Mouse (Mus musculus) left cerebral cortex, postnatal 14 days (tissue): ENCODE results near the gene Dvl3. TPM values are rescaled to one million over a fixed set of nuclear protein-coding genes. Genes with fewer than 3 reads are reported as not detected.

Experiments used
- DNase-seq, 2 experiments: peaks; one replicate each; pipeline ENCODE4 v3.0.0; 2021 to 2022; ENCODE audit warnings: low spot score in 2 of 2, mixed read lengths in 1 of 2
- intact Hi-C: fragments of 180-260 bp; cut with DNase I; formaldehyde crosslinking; loops from one replicate; pipeline ENCODE4 v1.15.1; 2025
- total RNA-seq, 2 experiments: library from RNA; stranded (reverse); gene quantifications; 2 replicates each; pipeline ENCODE4 v1.2.3; 2021

The Dvl3 gene
- total RNA-seq, 2 experiments from 2014 or later: 82.2 to 86.1 TPM

DNA sequence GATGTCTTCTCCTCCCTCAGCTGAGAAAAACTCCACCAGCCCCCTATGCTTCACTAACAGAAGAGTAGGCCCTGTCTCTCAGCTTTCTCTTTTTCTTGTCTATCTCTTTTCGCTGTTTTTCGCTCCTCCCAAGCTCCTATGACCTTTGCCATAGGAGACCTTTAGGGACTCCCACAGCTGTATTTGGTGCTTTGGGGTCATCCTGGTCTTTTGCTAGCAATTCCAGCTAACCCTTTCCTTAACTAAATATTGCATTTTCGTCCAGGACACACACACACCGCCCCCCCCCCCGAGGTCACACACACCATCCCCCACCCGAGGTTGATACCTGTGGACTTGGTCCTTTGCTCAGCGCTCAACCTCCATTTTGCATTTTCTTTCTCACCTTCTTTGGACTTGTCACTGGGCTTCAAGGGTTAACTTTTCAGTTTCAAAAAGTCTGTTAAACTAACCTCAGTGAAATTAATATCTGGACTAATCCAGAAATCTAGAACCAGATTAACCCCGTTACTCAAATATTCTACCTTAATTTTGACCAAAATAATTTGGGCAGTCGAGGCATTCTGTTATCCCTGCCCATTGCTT lies 19.4 kb downstream of the Dvl3 start:
- no peak for DNase-seq
- intact Hi-C loops: no loop called here

DNA sequence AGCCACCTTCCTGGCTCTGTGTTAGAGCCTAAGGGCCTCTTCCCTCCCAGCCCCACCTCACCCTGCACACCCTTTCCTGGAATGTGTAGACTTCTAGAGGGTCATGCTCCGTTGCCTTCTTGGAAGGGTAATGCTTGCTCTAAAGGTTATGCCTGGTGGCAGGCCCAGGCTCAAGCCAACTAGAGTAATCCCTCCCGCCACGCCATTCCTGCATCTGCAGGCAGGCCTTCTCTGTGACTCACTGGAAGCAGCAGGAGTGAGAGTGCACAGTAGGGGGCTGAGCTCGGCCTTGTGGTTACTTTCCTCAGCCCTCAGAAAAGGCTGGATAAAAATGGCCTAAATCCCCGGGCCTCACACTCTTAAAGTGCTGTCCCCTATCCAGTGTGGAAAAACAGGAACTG lies 20.3 kb downstream of the Dvl3 start:
- intact Hi-C loops: no loop called here
- peak; percentile 26 to 30 for DNase-seq

DNA sequence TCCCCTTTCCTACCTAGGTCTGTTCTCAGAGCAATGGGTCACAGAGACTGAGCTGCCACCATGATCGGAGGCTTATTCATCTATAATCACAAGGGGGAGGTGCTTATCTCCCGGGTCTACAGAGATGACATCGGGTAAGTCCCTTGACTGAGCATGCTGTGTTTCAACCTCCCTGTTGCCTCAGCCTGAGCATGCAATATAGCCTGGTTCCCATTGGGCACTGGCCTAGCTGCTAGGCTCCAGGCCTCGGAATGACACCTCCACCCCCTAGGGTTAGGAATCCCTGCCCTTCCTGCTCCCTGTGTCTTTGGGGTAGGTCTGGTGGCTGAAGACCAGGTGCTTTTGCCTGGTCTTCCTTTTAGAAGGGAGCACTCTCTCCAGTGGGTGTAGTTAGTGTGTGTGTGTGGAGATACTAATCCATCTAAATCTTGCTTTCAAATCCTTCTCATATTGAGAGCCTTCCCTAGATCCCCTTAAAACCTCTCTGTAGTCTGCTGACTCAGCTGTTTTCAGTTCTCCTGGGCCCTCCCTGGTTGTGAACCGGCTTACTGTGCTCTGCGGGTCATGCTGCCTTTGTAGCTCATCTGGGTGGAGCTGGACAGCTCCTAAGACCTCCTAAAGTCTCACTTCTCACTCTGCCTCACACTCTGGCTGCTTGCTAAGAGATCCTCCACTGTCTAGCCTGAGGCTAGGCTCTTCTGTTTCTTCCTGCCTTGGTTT lies 21.0 kb downstream of the Dvl3 start:
- intact Hi-C loops: no loop called here
- no peak for DNase-seq

DNA sequence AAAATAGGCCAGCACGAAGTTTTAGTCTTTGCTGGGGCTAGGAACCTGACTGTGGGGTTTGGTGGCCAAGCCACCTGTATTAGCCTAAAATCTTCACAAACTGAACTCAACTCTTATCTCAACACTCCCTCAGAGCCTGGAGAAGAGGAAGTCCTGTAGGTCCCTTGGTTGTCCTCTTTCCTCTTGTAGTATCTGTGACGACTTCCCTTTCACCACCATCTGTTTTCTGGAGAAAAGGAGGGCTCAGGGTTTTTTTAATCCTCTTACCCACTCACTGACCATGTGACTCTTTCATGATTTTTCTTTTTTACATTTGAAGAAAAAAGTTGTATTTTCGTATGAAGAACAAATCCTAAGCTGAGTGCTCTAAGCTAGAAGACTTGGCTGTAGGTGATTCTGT lies 22.9 kb downstream of the Dvl3 start:
- intact Hi-C loops: no loop called here
- no peak for DNase-seq

DNA sequence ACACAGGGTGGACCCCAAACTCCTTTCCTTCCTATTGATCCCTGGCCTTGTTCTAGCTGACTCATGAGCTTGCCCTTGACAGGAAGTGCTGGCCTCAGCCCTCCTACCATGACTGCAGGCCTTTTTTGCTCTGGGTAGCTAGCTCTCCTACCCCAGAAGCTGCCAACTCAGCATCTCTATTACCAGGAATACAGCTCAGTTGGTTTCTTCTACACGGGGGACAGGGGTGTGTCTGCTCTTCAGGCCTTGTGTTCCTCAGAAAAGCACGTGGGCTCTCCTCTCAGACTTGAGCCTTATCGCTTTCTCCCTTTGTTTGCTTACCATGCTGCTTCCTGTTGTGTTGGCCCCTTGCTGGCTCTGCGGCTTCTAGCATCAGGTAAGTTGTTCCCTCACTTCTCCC lies 23.7 kb downstream of the Dvl3 start:
- intact Hi-C loops: no loop called here
- DNase-seq: no peak

DNA sequence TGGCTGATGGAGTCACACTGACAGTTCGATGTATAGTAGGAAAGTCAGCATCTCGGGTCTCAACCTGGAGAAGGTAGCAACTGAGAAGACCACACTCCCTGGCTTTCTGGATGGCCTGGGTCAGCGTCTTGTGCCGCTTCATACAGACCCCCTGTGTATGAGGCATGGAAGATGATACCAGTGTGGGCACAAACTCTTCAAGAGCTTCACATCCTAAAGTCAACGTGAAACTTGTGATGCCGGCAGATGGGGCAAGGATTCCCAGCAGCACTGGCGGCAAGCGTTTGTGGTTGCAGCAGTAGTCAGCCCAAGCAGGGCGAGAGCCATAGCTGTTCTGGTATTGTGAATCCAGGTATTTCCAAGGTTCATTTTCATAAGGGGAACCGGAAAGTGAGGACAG lies 28.9 kb downstream of the Dvl3 start:
- DNase-seq: no peak
- intact Hi-C loops: loop anchor here (5.0 kb wide), 1 partner anchor 38 kb away; no protein-coding TSS in a partner anchor

DNA sequence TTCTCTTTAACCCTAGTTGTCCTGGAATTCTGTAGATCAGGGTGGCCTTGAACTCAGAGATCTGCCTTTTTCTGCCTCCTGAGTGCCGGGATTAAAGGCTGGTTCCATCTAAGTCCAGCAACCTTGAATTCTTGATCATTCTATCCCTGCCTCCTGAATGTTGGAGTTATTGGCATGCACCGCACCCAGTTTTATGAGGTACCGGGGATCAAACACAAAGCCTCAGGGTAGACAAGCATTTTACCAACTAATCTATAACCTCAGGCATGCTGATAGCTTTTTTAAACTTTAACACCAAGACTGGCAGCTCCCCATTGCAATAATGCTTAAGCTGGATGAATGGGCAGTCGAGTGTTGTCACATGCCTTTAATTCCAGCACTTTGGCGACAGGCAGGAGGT lies 30.6 kb downstream of the Dvl3 start:
- DNase-seq: no peak
- intact Hi-C loops: loop anchor here (5.0 kb wide), 1 partner anchor 40 kb away; no protein-coding TSS in a partner anchor

DNA sequence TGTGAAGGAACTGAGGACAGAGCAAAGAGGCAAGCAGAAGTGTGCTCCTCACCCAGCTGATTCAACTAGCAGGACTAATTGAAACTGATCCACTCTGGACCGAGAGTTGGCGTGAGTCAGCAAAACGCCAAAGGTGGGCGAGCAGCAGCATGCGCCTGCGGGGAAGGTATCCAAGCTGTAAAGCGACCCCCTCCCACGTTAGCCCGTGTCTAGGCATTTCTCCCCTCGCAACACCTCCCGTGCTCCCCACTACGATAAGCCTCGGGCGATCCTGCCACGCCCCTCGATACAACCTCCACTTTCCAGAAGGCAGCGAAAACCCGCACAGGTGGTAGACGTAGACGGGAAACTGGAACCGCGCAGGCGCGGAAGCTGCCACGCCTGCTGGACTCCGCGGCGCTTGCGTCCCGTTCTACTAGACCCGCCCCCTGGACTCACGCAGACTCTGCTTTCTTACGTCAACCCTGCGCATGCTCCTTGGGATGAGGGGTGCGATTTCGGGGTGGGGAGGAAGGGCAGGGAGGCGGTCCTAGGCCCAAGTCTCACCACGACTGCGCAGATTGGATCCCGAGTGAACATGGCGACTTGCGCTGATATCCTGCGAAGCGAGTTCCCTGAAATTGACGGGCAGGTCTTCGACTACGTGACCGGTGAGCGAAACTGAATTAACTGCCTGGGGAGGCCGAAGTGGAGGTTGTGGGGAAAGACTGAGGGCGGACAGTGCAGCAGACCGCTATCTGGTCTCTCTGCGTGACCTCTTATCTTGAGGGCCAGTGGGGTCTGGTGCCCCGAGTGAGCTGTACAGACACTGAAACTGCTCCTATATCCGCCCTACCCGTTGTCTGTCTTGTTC lies 31.5 kb downstream of the Dvl3 start, which contains the start of gene Abcf3:
TSS of gene Abcf3 (plus strand) at position 482 of the 853 bp plus-strand sequence.
- intact Hi-C loops: loop anchor here (5.0 kb wide), 1 partner anchor 41 kb away; no protein-coding TSS in a partner anchor
- peak; percentile 98 for DNase-seq

DNA sequence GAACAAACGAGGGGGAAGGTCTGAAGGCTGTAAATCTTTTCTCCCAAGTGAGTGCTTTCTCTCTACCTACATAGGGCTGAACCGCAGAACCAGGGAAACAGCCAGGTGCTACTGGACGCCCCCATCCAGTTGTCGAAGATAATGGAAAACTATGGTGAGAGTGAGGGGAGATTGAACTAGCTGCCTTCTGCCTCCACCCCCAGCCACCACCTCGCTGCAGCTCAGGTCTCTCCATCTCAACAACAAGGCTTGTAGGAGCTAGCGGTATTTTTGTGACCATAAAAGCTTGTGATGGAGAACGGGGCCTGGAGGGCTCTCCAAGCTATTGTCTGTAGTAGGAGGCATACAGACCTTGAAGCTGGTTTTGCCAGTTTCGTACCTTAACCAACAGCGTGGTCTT lies 32.4 kb downstream of the Dvl3 start:
- intact Hi-C loops: loop anchor here (5.0 kb wide), 1 partner anchor 42 kb away; no protein-coding TSS in a partner anchor
- no peak for DNase-seq

DNA sequence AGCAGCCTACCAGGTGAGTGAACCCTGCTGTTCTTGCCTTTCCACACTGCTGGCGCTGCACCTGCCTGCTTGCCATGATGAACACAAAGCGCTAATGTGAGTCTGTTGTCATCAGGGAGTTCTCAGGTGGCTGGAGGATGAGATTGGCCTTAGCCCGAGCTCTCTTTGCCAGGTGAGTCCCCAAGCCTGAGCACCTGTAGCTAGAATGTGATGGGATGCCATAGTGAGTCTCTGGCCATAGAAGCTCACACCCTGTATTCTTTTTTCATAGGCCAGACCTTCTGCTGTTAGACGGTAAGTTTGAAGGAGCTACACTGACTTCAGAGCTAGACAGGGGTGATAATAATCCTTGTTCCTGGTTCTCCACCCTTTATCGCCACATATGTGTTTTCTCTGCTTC lies 34.9 kb downstream of the Dvl3 start:
- intact Hi-C loops: no loop called here
- DNase-seq: no peak

DNA sequence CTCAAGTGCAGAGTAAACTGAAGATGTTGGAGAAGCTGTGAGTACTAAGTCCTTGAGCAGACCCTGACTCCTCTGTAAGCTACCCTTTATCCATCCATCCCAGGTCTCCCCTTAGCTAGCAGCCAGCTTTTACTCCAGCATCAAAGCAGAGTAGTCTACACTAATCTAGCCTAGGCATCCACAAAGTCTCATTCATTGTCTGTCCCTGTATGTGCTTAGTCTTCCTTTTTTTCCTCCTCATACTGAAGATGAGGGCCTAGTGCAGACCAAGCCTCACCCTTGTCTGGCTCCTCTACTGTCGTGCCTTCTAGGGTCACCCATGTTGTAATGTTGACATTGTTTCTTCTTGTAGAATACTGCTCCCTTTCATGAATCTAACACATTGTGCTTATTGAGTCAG lies 35.8 kb downstream of the Dvl3 start:
- no peak for DNase-seq
- intact Hi-C loops: no loop called here

DNA sequence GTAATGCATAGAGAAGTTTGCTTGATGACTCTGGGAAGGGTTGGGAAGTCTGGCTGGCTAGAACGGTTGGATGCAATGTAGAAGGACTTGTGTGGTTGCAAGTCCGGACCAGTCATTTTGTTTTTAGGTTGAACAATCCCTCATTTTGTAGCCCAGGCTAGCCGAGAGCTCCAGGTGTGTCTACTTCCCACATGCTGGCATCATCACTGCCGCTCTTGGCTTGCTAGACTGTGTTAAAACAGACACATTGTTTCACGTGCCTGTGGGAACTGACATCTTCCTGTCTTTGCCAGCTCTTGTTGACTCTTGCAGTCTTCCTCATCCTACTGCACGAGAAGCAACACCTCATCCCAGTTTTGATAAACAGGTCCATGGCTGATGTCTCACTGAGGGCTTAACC lies 38.2 kb downstream of the Dvl3 start:
- no peak for DNase-seq
- intact Hi-C loops: no loop called here

DNA sequence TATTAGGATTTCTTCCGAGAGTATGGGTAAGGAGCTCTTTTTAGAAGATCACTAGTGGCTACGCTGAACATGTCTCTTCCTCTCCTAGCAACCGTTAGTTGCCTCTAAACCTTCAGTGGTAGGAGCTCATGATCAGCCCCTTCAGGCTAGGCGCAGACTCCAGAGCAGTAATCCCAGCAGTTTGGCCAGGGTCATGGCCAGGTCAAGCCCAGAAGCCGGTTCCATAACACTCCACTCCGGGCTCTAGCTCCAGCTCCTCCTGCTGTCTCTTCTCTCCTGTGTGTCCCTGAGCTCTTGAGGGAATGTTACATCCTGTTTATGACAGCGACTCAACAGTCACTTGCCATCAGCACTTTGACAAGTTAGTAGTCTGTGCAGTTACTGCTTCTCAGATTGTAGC lies 40.6 kb downstream of the Dvl3 start:
- no peak for DNase-seq
- intact Hi-C loops: no loop called here

DNA sequence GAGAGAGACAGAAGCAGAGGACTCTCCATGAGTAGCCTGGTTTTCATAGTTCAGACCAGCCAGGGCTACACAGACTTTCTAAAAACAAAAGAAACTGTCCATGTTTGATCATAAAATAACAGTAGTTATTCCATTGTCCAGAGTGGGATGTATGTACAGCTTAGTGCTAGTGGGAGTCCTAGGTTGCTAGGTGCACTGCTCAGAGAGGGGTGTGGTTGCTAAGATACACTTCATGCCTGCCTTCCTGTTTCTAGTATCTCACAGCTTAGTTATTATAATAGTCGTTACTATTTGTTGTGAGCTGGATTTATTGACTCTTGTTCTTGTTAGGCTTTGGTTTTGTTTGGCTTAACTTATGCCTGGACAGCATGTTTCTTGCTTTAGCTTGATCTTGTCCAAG lies 48.3 kb downstream of the Dvl3 start:
- intact Hi-C loops: no loop called here
- DNase-seq: no peak

Other genes starting within 250 kb of the Dvl3 start
- gene Parl, start 214.6 kb upstream of the Dvl3 start, total RNA-seq: 10 to 100 TPM; 62.2 to 63.4 TPM
- gene Cyp2ab1, start 191.6 kb upstream of the Dvl3 start, total RNA-seq: not detected
- 100 to 1,000 TPM; 188 to 198 TPM for gene Abcc5, start 90.6 kb upstream of the Dvl3 start, total RNA-seq
- 10 to 100 TPM; 55.0 to 57.6 TPM for gene Eif2b5, start 18.2 kb upstream of the Dvl3 start, total RNA-seq
- 100 to 1,000 TPM; 917 to 964 TPM for gene Ap2m1, start 18.5 kb downstream of the Dvl3 start, total RNA-seq
- gene Abcf3, start 31.6 kb downstream of the Dvl3 start, total RNA-seq: 10 to 100 TPM; 82.9 to 86.5 TPM
- 10 to 100 TPM; 58.6 to 63.8 TPM for gene Vwa5b2, start 72.5 kb downstream of the Dvl3 start, total RNA-seq
- gene Eef1akmt4, start 94.6 kb downstream of the Dvl3 start, total RNA-seq: 1 to 10 TPM; 1.6 to 2.6 TPM
- gene Gm49333, start 94.6 kb downstream of the Dvl3 start, total RNA-seq: under 1 TPM in 1 of 2 experiments, not detected in 1; 0.34 TPM
- 10 to 100 TPM; 13.0 to 14.3 TPM for gene Alg3, start 94.8 kb downstream of the Dvl3 start, total RNA-seq
- 100 to 1,000 TPM; 176 to 177 TPM for gene Camk2n2, start 104.3 kb downstream of the Dvl3 start, total RNA-seq
- gene Ece2, start 112.8 kb downstream of the Dvl3 start, total RNA-seq: 10 to 100 TPM; 22.3 to 26.2 TPM
- gene Psmd2, start 134.7 kb downstream of the Dvl3 start, total RNA-seq: 100 to 1,000 TPM; 238 to 253 TPM
- 100 to 1,000 TPM; 330 to 342 TPM for gene Eif4g1, start 151.3 kb downstream of the Dvl3 start, total RNA-seq
- 100 to 1,000 TPM; 381 to 399 TPM for gene Fam131a, start 176.3 kb downstream of the Dvl3 start, total RNA-seq
- 10 to 100 TPM; 21.4 to 29.5 TPM for gene Polr2h, start 200.7 kb downstream of the Dvl3 start, total RNA-seq
- 10 to 100 TPM; 56.5 to 58.7 TPM for gene Clcn2, start 200.8 kb downstream of the Dvl3 start, total RNA-seq
- gene Chrd, start 216.1 kb downstream of the Dvl3 start, total RNA-seq: 10 to 100 TPM; 26.9 to 36.6 TPM
- gene Thpo, start 217.5 kb downstream of the Dvl3 start, total RNA-seq: 1 to 10 TPM; 3.8 to 4.5 TPM